Mouse (Mus musculus) liver, adult 2 months (tissue): ENCODE measurements around the gene Acvr1b. TPM values are rescaled to one million over a fixed set of nuclear protein-coding genes. Genes with fewer than 3 reads are reported as not detected.

ENCODE experiments used
- DNase-seq: peaks from one replicate; pipeline ENCODE4 v3.0.0-alpha.2; 2011; ENCODE audit warnings: low read depth, low spot score; ENCODE audit errors: extremely low read depth
- H3K27ac ChIP-seq: fragments of 200-500 bp; replicated peaks from 2 replicates; pipeline ENCODE4 v1.5.1; 2012; ENCODE audit warnings: low read depth, mild to moderate bottlenecking, control low read depth, inconsistent platforms, low read length; ENCODE audit not compliant: insufficient read depth
- H3K27me3 ChIP-seq: fragments of 200-500 bp; 2 replicates; pipeline ENCODE4 v1.6.1; 2012; ENCODE audit warnings: mild to moderate bottlenecking, moderate library complexity, low read length, inconsistent platforms; ENCODE audit not compliant: control insufficient read depth, insufficient read depth
- H3K36me3 ChIP-seq: fragments of 200-500 bp; 2 replicates; pipeline ENCODE4 v1.6.1; 2012; ENCODE audit warnings: low read length, inconsistent platforms; ENCODE audit not compliant: control insufficient read depth, insufficient read depth
- H3K4me1 ChIP-seq: fragments of 200-500 bp; 2 replicates; pipeline ENCODE4 v1.6.1; 2011; ENCODE audit warnings: low read length; ENCODE audit not compliant: control insufficient read depth, insufficient read depth
- H3K4me3 ChIP-seq: fragments of 200-500 bp; 2 replicates; pipeline ENCODE4 v1.5.1; 2011; ENCODE audit warnings: low read depth, mild to moderate bottlenecking, control low read depth, low read length, moderate library complexity; ENCODE audit not compliant: insufficient read depth
- H3K79me2 ChIP-seq: fragments of 200-500 bp; 2 replicates; pipeline ENCODE4 v1.6.1; 2012; ENCODE audit warnings: inconsistent platforms, mild to moderate bottlenecking, low read length, moderate library complexity; ENCODE audit not compliant: control insufficient read depth, insufficient read depth
- H3K9ac ChIP-seq: fragments of 200-500 bp; 2 replicates; pipeline ENCODE4 v1.6.1; 2012; ENCODE audit warnings: low read depth, mild to moderate bottlenecking, control low read depth, inconsistent platforms, low read length
- CTCF ChIP-seq: fragments of 200-500 bp; IDR thresholded peaks from 2 replicates; pipeline ENCODE4 v1.5.1; 2011; ENCODE audit warnings: low read depth, low read length, control low read depth
- POLR2A ChIP-seq: fragments of 200-500 bp; IDR thresholded peaks from 2 replicates; pipeline ENCODE4 v1.6.1; 2011; ENCODE audit warnings: low read length, control low read depth; ENCODE audit not compliant: insufficient read depth; ENCODE audit errors: extremely low read depth
- WGBS: fragments of 180-500 bp; shearing (Covaris S2); methylation state at CpG from one replicate; pipeline ENCODE4 v1.1.7; 2018; 5-methylcytosine and 5-hydroxymethylcytosine counted together
- polyA plus RNA-seq: library from polyadenylated mRNA; depleted of rRNA; stranded (reverse); fragments of >200 nt; gene quantifications from 2 replicates; pipeline ENCODE4 v1.2.3, GENCODE M21; 2012
- total RNA-seq: library from RNA; depleted of rRNA; stranded (reverse); fragments of >200 nt; gene quantifications from 2 replicates; pipeline ENCODE4 v1.2.3, GENCODE M21; 2014

The Acvr1b gene
- total and polyA plus RNA-seq, 2 experiments, result 5.0 to 9.6 TPM

DNA sequence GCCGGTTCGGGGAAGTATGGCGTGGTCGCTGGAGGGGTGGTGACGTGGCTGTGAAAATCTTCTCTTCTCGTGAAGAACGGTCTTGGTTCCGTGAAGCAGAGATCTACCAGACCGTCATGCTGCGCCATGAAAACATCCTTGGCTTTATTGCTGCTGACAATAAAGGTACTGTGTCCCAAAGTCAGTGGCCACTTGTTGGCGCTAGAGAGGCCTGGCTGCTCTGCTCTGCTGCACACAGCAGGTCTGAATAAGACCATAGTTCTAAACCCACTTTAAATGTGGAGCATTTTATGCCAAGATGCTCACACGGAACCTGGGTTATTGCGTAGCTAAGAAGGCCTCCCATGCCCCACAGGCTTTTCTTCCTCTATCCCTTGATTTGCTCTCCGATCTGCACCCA is 25.0 kb downstream of the Acvr1b start:
- DNase-seq, result no peak
- H3K36me3 ChIP-seq, result no peaks in the 10 kb centered on the region; the same call in 1 of the 2 replicates
- H3K9ac ChIP-seq, result no peak overlapping the region
- peaks cover 23% of the 10 kb centered on the region for H3K4me1 ChIP-seq
- 93% methylated on average over 14 of the region's 14 CpGs for WGBS
- H3K27me3 ChIP-seq, result no peaks in the 10 kb centered on the region
- no peak for TF ChIP-seq POLR2A
- peak; percentile 44 for TF ChIP-seq CTCF
- no peak overlapping the region for H3K4me3 ChIP-seq
- H3K27ac ChIP-seq, result no peak overlapping the region
- no peaks in the 10 kb centered on the region for H3K79me2 ChIP-seq

DNA sequence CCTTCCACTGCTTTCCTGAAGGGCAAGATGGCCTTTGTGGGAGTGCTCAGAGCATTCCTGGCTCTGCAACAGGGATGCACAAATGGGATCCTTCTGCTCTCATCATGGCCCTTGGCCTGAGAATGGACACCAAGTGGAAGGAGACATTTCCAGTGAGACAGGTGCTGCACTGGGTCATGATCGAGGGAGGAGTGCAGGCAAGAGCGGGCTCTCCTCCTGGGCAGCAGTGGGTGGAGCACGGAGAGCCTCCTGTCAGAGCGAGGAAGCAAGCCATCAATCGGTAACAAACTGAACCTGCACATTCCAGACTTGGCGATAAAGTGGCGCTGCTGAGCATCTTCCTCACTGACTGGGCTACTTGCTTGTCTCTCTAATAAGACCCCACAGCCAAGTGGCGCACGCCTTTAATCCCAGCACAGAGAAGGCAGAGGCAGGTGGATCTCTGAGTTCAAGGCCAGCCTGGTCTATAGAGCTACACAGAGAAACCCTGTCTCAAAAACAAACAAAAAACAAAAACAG is 27.0 kb downstream of the Acvr1b start:
- no peaks in the 10 kb centered on the region for H3K27me3 ChIP-seq
- DNase-seq, result no peak
- H3K4me1 ChIP-seq, result peaks cover 7% of the 10 kb centered on the region
- H3K9ac ChIP-seq, result no peak overlapping the region
- no peak overlapping the region for H3K4me3 ChIP-seq
- TF ChIP-seq CTCF, result no peak
- H3K36me3 ChIP-seq, result no peaks in the 10 kb centered on the region; the same call in 1 of the 2 replicates
- H3K27ac ChIP-seq, result no peak overlapping the region
- no peaks in the 10 kb centered on the region for H3K79me2 ChIP-seq
- 98% methylated on average over 9 of the region's 9 CpGs for WGBS

DNA sequence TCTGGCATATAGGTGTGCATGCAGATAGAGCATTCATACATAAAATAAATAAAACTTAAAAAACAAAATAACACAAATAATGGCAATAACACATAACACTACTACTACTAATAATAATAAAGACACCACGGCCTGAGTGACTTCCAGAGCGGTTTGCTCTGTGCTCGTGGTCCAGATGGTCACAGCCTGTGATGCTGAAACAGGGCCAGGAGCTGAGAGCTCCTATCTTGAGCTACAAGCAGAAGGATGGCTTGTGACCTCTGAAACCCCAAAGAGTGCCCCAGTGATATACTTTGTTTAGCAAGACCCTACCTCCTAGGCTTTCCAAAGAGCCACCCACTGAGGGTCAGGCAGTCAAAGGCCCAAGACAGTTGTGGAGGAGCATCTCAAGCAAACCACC is 27.5 kb downstream of the Acvr1b start:
- H3K27ac ChIP-seq, result no peak overlapping the region
- TF ChIP-seq POLR2A (no peak), CTCF (no peak)
- no peak overlapping the region for H3K4me3 ChIP-seq
- DNase-seq, result no peak
- H3K4me1 ChIP-seq, result peaks cover 1% of the 10 kb centered on the region; the same call in 1 of the 2 replicates
- H3K27me3 ChIP-seq, result no peaks in the 10 kb centered on the region
- H3K36me3 ChIP-seq, result no peaks in the 10 kb centered on the region; the same call in 1 of the 2 replicates
- H3K79me2 ChIP-seq, result no peaks in the 10 kb centered on the region
- no peak overlapping the region for H3K9ac ChIP-seq
- WGBS, result 100% methylated on average over 3 of the region's 3 CpGs

DNA sequence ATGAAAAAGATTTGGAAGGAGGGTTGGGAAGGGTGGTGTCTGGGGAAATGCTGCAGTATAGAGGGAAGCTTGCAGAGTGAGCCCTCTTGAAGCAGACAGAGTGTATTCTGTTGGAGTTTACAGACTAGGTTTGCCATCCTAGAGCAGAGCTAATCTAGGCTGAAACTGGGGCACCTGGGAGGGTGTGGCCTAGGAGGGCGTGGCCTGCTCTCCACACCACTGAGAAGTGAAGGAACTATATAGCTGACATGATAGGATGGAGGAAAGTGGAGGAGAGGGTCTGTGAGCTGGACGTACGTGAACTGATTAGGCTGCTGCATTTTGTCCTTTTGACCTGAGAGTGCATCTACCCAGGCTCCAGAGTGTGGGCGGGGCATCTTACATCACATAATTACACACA is 29.8 kb downstream of the Acvr1b start:
- TF ChIP-seq CTCF (no peak), POLR2A (no peak)
- Histone ChIP-seq H3K79me2 (no peaks in the 10 kb centered on the region), H3K27me3 (no peaks in the 10 kb centered on the region), H3K36me3 (no peaks in the 10 kb centered on the region; the same call in 1 of the 2 replicates), H3K4me3 (no peak overlapping the region), H3K4me1 (no peaks in the 10 kb centered on the region), H3K9ac (no peak overlapping the region), H3K27ac (no peak overlapping the region)
- 90% methylated on average over 4 of the region's 4 CpGs for WGBS
- DNase-seq, result no peak

DNA sequence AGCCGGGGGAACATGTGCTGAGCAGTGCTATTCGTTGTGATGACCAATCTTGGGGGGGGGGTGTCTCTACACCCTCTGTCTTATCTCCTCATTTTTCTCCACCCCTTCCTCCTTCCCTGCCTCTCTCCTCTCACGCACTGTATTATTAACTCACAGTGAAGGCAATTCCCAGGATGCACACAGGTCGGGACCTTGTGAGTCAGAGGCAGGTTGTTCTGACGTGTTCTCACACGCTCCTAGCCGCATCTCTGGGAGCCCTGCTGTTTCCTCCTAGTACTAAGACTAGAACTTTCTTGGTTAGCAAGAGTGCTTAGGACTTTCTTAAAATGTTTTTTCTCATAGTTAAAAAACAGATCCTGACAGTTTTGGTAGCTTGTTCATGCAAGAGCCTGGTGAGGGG is 30.9 kb downstream of the Acvr1b start:
- Histone ChIP-seq H3K9ac (no peak overlapping the region), H3K4me1 (no peaks in the 10 kb centered on the region), H3K36me3 (no peaks in the 10 kb centered on the region; the same call in 1 of the 2 replicates), H3K79me2 (no peaks in the 10 kb centered on the region), H3K27ac (no peak overlapping the region), H3K27me3 (no peaks in the 10 kb centered on the region), H3K4me3 (no peak overlapping the region)
- 87% methylated on average over 7 of the region's 7 CpGs for WGBS
- TF ChIP-seq POLR2A, result no peak
- TF ChIP-seq CTCF, result no peak
- DNase-seq, result no peak

DNA sequence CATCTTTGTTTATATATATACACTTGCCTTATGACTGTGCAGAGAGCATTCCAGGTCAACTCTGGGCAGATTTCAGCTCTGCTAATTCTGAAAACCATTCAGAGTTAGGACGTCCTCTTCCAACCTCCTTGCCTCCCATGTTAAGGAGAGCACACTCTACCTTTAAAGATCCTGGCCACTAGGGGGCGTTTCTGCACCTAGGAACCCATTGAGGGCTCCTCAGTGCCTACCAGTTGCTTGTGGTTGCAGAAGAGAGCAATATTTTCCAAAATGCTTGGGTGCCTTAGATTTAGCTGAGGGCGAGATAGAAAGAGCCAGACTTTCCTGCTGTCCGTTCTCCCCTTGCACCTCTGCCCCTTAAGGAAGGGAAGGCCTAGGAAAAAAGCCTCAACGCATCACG is 36.4 kb downstream of the Acvr1b start:
- no peak for DNase-seq
- WGBS, result 73% methylated on average over 6 of the region's 6 CpGs
- H3K4me3 ChIP-seq, result no peak overlapping the region
- H3K4me1 ChIP-seq, result no peaks in the 10 kb centered on the region
- no peaks in the 10 kb centered on the region for H3K79me2 ChIP-seq
- no peak overlapping the region for H3K27ac ChIP-seq
- H3K27me3 ChIP-seq, result no peaks in the 10 kb centered on the region
- no peaks in the 10 kb centered on the region; the same call in 1 of the 2 replicates for H3K36me3 ChIP-seq
- no peak overlapping the region for H3K9ac ChIP-seq
- TF ChIP-seq CTCF (peak; percentile 37; the same call in 1 of the 2 replicates), POLR2A (no peak)
